Mouse (Mus musculus) NIH3T3 (cell line): Measurements from ENCODE around the gene Polr1c.

ENCODE experiments used
- DNase-seq: peaks from one replicate; pipeline ENCODE4 v3.0.0-alpha.2; 2012; ENCODE audit warnings: low read depth

Polr1c gene

GRCm38 (mm10) chr17:46247512-46248188, at the start of gene Polr1c, which contains the start of gene Yipf3:
Gene Polr1c (minus strand): TSS chr17:46248054.
Gene Yipf3 (plus strand): TSS chr17:46248080.
- DNase-seq: peak; percentile 96

DNA sequence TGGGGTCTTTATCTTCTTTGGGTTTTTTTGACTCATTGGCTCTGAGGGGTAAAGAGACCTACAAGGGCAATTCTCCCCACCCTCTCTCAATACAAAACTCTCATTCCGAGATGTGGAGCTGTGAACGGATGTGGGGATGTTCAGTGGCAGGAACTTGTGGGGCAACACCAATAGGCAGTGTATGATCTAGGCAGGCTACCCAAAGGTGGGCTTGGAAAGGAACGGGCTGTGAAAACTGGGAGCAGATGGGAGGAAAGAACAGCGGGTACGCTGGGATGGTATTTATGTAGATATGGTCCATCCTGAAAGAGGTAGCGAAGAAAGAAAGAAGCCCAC, 49.1 kb upstream of the Polr1c start:
- DNase-seq: no peak

DNA sequence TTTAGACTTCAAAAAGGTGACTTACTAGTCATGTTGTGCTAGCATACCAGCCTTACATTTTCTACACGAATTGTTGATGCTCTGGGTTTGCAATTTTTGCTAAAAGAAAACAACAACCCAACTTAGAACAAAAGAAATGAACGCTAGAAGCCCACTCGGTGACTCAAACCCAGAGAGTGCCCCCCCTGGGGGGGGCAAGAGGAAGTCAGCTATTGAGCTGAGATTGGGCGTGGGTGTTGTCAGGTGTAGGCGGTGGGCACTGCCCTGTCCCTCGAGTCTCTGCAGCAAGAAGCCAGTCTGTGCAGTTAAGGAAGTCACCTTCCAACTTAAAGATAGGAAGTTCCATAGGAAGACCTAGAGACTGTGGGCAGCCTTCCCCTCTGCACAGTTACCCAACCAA, 48.7 kb upstream of the Polr1c start:
- no peak for DNase-seq

DNA sequence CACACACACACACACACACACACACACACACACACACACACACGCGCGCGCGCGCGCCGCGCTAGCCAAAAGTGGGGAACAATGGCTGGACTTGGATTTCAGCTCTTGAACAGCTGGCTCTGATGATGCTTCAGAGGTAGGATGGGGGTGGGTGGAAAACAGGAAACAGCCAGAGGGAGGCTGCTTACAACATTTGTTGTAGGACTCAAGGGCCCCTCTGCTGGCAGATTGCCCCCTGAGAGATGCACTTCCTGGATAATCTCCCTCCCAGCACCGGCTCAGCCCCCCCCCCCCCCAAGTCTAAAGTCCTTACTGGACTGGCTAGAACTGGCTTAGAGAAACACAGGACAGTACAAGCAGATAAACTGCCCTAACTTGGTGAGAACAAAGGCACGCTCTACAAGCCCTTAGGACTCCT, 39.8 kb upstream of the Polr1c start:
- peak; percentile 74 for DNase-seq

DNA sequence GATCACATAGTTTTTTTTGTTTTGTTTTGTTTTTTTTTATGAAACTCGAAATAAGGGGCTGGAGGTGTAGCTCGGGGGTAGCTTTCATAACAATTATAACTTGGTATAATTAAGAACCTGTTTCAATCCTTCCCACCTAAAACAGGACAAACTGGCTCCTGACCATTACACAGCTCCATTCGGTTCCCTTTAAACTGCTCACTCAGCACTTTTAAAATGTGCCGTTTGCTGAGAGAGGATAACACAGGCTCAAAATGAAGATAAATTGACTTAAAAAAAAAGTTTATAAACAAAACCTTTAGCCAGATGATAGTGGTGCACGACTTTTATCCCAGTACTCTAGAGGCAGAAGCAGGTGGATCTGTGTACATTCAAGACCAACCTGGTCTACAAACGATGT, 37.6 kb upstream of the Polr1c start:
- DNase-seq: no peak

DNA sequence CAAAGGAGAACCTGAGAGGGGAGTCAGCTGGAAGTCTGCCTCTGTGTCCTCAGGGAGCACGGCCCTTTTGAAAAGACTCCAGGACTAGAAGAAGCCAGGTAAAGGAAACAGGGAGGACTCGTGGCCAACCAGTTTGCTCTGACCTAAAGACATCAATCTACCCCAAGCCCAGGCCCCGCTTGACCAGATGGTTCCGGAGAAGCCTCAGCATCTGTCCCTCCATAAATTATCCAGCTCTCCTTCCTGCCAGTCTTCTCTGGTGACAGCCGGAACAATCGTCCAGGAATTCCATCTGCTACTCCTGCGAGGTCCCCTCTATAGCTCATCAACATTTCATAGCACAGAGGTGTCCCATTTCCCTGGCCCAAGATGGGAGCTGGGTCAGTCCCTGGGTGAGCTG, 36.8 kb upstream of the Polr1c start:
- no peak for DNase-seq

- DNase-seq: no peak
Observed at GRCm38 (mm10) chr17:46283911-46284310, 36.1 kb upstream of the Polr1c start.

DNA sequence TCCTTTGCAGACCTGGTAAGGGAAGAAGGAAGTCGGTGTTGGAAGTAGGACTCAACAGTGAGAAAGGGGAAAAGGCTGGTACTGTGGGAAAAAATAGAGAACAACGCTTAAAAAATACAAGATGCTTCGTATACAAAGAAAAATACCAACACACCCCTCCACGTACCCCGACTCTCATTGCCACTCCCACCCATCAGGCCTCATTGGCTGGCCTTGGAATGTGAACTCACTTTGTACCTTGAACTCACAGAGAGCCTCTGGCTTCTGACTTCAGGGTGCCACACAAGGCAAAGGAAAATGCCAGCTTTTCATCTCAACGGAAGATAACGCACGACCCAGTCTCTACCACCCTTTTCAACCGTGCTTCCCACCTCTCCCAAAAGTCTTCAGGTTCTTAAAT, 35.3 kb upstream of the Polr1c start:
- no peak for DNase-seq

GRCm38 (mm10) chr17:46282483-46283123, 34.7 kb upstream of the Polr1c start, which contains the start of gene Tjap1:
Gene Tjap1 (minus strand): TSS chr17:46283026.
- peak; percentile 96 for DNase-seq

DNA sequence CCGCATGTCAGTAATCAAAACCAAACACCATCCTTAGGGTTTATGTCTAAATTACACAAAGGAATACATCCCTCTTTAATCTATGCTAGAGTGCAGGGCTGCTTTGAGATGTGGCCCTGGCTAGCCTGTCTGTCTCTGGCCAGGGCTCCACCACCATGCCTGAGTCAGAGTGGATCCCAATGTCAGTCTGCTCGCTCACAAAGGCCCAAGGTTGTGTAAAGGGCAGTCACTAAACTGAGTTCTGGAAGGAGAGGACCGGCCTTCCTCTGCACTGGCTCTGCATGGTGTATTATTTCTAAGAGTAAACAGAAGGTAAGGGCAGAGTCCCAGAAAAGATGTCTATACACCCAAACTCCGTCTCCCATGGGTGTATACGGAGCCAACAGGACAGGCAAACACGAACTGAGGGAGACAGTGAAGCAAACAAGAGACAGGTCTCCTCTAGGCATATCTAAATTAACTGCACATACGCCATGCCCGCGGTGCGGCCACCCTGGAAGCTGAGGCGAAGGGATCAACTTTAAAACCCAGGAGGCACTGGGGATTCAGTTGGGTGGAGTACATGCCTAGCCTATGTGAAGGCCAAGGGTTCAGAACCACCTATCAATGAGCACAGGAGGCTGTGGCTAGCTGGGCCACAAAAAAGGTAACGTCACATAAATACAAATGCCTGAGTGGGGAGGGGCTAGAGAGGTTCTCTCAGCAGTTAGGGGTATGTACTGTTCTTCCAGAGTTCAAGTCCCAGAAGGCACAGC, 30.3 kb upstream of the Polr1c start:
- DNase-seq: no peak

- DNase-seq: peak; percentile 92
Observed at GRCm38 (mm10) chr17:46277586-46277985, 29.7 kb upstream of the Polr1c start.

- peak; percentile 60 for DNase-seq
Observed at GRCm38 (mm10) chr17:46275506-46275905, 27.7 kb upstream of the Polr1c start.

DNA sequence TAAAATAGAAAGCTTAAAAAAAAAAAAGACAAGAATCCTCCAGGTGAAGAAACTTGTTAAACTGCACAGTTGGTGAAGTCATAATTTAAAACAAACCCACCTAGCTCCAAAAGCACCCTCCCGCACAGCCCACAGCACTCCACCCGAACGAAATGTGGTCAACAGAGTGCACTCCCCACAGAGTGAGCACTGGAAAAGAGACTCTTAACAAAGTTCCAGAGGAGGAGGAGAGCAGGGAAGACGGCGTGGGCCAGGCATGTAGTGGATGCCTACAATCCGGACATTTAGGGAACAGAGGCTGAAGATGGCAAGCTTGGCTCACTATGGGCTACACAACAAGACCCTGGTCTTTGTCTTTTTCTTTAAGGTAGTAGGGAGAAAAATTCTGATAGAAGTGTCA, 27.2 kb upstream of the Polr1c start:
- no peak for DNase-seq

DNA sequence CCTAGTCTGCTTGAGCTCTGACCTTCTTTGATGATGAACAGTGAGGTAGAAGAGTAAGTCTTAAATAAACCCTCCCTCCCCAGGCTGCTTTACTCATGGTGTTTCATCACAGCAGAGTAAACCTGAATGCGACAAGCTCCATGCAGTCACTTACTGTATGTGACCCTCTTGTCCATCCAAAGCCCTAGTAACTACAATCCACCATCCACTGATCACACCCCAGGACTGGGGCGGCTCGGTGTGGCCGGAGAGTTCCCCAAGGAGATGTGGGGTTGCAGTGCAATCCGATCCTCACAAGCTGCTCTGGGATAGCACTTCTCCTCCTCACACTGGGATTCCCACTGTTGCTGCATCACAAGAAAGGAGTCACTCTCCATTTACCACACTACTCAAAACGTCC, 26.6 kb upstream of the Polr1c start:
- DNase-seq: peak; percentile 58

GRCm38 (mm10) chr17:46273803-46274236, 26.0 kb upstream of the Polr1c start:
- DNase-seq: peak; percentile 92

GRCm38 (mm10) chr17:46272675-46273074, 24.8 kb upstream of the Polr1c start:
- DNase-seq: no peak

DNA sequence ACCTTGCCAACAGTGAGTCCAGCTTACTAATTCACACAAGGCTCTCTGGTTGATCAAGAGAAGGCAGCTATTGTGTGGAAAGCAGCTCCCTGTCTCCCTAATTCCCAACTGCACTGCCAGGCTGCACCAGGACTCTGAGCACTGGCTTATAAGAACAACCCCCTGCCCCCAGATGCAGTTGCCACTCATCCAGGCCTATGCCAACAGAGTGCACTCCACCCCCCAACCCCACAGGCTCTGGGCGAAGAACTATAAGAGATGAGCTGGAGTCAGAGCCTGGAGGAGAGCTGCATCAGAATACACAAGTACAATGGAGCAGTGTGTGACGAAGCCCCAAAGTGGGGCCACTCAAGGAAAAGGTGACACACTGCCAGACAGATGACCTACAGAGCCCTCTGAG, 24.2 kb upstream of the Polr1c start:
- DNase-seq: no peak

DNA sequence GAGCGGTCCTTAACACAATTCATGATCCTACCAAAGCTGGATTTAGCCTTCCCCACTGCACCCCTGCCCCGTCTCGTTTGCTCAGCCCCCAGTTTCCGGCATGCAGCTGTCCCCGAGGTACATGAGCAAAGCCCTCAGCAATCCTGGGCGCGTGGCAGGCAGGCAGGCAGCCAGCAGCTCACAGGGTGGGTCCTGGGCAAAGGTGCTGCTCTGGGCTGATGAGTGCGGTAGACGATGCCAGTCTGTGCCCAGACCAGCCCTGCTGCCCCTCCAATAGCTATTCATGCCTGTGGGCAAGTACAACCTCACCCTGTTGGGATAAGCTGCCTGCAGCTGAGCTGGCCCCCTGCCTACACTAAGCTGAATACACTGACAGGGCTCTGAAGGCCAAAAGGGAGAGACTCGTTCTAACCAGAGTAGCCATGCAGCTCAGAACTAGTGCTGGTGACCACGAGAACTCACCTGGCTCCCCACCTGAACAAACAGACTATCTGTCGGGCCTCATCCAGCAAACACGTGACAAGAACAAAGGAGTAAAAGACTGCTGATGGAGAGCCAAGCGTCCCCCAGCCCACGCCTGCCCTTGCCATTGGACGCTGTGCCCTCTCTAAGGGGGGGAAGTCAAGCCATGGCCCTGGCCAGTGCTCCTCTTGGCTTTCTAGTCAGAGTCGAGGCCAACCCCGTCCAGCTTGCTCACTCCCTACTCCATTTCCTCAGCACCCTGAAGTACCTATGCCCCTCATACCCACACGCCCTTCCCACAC, 22.1 kb upstream of the Polr1c start:
- DNase-seq: peak; percentile 59

- DNase-seq: no peak
Observed at GRCm38 (mm10) chr17:46268026-46268720, 20.3 kb upstream of the Polr1c start.

GRCm38 (mm10) chr17:46267511-46267910, 19.7 kb upstream of the Polr1c start:
- DNase-seq: no peak

GRCm38 (mm10) chr17:46266986-46267385, 19.1 kb upstream of the Polr1c start:
- DNase-seq: no peak
